Mouse (Mus musculus): ENCODE measurements around the gene Slco2b1. TPM values are rescaled to one million over a fixed set of nuclear protein-coding genes. Genes with fewer than 3 reads are reported as not detected.

Slco2b1 gene
- polyA plus RNA-seq, 1 experiment from 2014 or later = 3.8 TPM

GRCm38 (mm10) chr7:99710476-99710875 lies 664 bp downstream of the Slco2b1 start:
- no peaks in the 10 kb centered on the region for H3K27me3 ChIP-seq (replicated peaks; ENCODE audit: insufficient read depth, low read length)
- TF ChIP-seq EP300 (IDR thresholded peaks at IDR 0.05) = no peak
- peak; percentile 87 for TF ChIP-seq CTCF (IDR thresholded peaks at IDR 0.05)
- H3K9ac ChIP-seq (replicated peaks; ENCODE audit: low read depth) = no peak overlapping the region
- no peaks in the 10 kb centered on the region for H3K9me3 ChIP-seq (ENCODE audit: low read length)
- ATAC-seq = no peak
- peaks cover 5% of the 10 kb centered on the region; the same call in 1 of the 2 replicates for H3K4me1 ChIP-seq (ENCODE audit: insufficient read depth, low read depth, low read length)
- H3K4me3 ChIP-seq (ENCODE audit: low read depth, low read length) = no peak overlapping the region
- no peak overlapping the region for H3K4me2 ChIP-seq (replicated peaks; ENCODE audit: low read depth, low read length)
- no peak overlapping the region for H3K27ac ChIP-seq (ENCODE audit: low read length)
- peak; percentile 49 for DNase-seq (ENCODE audit: low spot score)
- WGBS = 10% methylated on average over 1 of the region's 1 CpGs
- no peaks in the 10 kb centered on the region for H3K36me3 ChIP-seq (ENCODE audit: insufficient read depth, low read length)

DNA sequence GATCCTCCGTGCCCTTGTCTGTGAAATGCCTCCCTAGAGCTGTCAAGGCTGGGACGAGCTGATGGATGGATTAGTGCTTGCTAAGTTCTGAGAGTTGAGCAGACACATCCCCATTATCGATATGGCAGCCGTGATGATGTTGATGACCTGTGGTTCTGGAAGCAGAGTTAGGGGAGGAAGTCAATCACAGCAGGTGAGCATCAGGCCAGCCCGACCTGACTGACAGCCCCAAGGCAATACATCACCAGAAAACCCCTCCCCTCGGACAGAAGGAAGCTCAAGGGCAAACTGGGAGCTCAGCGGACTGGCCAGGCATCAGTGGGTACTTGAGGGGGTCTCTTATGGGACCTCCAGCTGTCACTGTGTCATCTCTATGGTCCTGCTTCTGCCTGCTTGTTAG lies 1.1 kb downstream of the Slco2b1 start:
- no peak for TF ChIP-seq EP300 (IDR thresholded peaks at IDR 0.05)
- no peak for TF ChIP-seq CTCF (IDR thresholded peaks at IDR 0.05)
- no peak for ATAC-seq
- no peaks in the 10 kb centered on the region for H3K36me3 ChIP-seq (ENCODE audit: insufficient read depth, low read length)
- no peak for DNase-seq (ENCODE audit: low spot score)
- no peaks in the 10 kb centered on the region for H3K27me3 ChIP-seq (replicated peaks; ENCODE audit: insufficient read depth, low read length)
- H3K4me1 ChIP-seq (ENCODE audit: insufficient read depth, low read depth, low read length) = peaks cover 5% of the 10 kb centered on the region; the same call in 1 of the 2 replicates
- H3K4me2 ChIP-seq (replicated peaks; ENCODE audit: low read depth, low read length) = no peak overlapping the region
- no peaks in the 10 kb centered on the region for H3K9me3 ChIP-seq (ENCODE audit: low read length)
- no peak overlapping the region for H3K4me3 ChIP-seq (ENCODE audit: low read depth, low read length)
- no peak overlapping the region for H3K9ac ChIP-seq (replicated peaks; ENCODE audit: low read depth)
- H3K27ac ChIP-seq (ENCODE audit: low read length) = no peak overlapping the region
- 57% methylated on average over 7 of the region's 7 CpGs for WGBS

DNA sequence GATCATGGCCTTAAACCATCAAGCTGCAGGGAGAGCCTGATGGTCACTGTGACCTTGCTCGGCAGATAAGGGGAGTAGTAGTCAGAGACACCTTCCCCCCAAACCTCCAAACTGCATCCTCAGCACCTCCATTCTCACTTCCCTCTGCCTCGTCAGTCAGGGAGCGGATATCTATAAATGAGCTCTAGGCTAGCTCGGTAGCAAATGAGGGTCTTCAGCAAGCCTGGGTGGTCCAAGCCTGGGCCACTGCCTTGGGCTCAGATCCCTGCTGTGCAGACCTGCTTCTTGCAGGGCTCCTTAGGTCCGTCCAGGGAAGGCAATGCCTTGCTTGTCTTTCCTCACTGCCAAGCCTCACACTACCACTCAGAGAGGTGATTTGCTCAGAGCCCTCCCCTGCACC lies 2.4 kb downstream of the Slco2b1 start:
- DNase-seq (ENCODE audit: low spot score) (no peak), ATAC-seq (no peak)
- Histone ChIP-seq H3K4me1 (ENCODE audit: insufficient read depth, low read depth, low read length) (peaks cover 5% of the 10 kb centered on the region; the same call in 1 of the 2 replicates), H3K4me2 (replicated peaks; ENCODE audit: low read depth, low read length) (no peak overlapping the region), H3K27ac (ENCODE audit: low read length) (no peak overlapping the region), H3K36me3 (ENCODE audit: insufficient read depth, low read length) (no peaks in the 10 kb centered on the region), H3K27me3 (replicated peaks; ENCODE audit: insufficient read depth, low read length) (no peaks in the 10 kb centered on the region), H3K4me3 (ENCODE audit: low read depth, low read length) (no peak overlapping the region), H3K9ac (replicated peaks; ENCODE audit: low read depth) (no peak overlapping the region), H3K9me3 (ENCODE audit: low read length) (no peaks in the 10 kb centered on the region)
- TF ChIP-seq CTCF (IDR thresholded peaks at IDR 0.05) = no peak
- TF ChIP-seq EP300 (IDR thresholded peaks at IDR 0.05) = no peak
- 70% methylated on average over 5 of the region's 5 CpGs for WGBS

DNA sequence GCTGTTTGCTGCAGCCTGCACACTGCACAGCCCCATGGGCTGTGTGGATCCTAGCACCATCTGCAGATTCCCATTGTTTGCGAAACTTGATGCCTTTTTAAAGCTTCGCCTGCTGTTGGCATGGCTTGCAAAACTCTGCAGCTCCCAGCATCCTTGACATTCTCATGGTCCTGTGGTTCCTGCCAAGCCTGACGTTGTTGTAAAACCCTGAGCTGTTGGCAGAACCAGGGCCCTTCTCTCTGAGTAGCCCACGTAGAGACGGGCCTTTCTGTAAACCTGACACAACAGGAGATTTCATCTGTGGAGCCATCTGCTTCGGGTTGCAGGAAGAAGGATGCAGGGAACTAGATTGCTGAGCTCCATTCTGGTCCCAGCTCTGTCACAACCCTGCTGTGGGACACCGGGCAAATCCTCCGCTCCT lies 2.8 kb downstream of the Slco2b1 start:
- no peak for DNase-seq (ENCODE audit: low spot score)

GRCm38 (mm10) chr7:99707671-99708070 lies 3.5 kb downstream of the Slco2b1 start:
- DNase-seq (ENCODE audit: low spot score) = no peak
- Histone ChIP-seq H3K4me3 (ENCODE audit: low read depth, low read length) (no peak overlapping the region), H3K9ac (replicated peaks; ENCODE audit: low read depth) (no peak overlapping the region), H3K27me3 (replicated peaks; ENCODE audit: insufficient read depth, low read length) (no peaks in the 10 kb centered on the region), H3K27ac (ENCODE audit: low read length) (no peak overlapping the region), H3K4me1 (ENCODE audit: insufficient read depth, low read depth, low read length) (peaks cover 5% of the 10 kb centered on the region; the same call in 1 of the 2 replicates), H3K36me3 (ENCODE audit: insufficient read depth, low read length) (no peaks in the 10 kb centered on the region), H3K4me2 (replicated peaks; ENCODE audit: low read depth, low read length) (no peak overlapping the region), H3K9me3 (ENCODE audit: low read length) (no peaks in the 10 kb centered on the region)
- WGBS = 43% methylated on average over 6 of the region's 6 CpGs
- no peak for ATAC-seq
- no peak for TF ChIP-seq EP300 (IDR thresholded peaks at IDR 0.05)
- no peak for TF ChIP-seq CTCF (IDR thresholded peaks at IDR 0.05)

More for the DNA sequence above, 2.8 kb downstream of the Slco2b1 start:
- Histone ChIP-seq H3K9me3 (ENCODE audit: low read length) (no peaks in the 10 kb centered on the region), H3K9ac (replicated peaks; ENCODE audit: low read depth) (no peak overlapping the region), H3K4me3 (ENCODE audit: low read depth, low read length) (no peak overlapping the region), H3K27ac (ENCODE audit: low read length) (no peak overlapping the region), H3K36me3 (ENCODE audit: insufficient read depth, low read length) (no peaks in the 10 kb centered on the region), H3K4me1 (ENCODE audit: insufficient read depth, low read depth, low read length) (peaks cover 5% of the 10 kb centered on the region; the same call in 1 of the 2 replicates), H3K27me3 (replicated peaks; ENCODE audit: insufficient read depth, low read length) (no peaks in the 10 kb centered on the region), H3K4me2 (replicated peaks; ENCODE audit: low read depth, low read length) (no peak overlapping the region)
- no peak for ATAC-seq
- no peak for TF ChIP-seq EP300 (IDR thresholded peaks at IDR 0.05)
- TF ChIP-seq CTCF (IDR thresholded peaks at IDR 0.05) = no peak
- 61% methylated on average over 8 of the region's 8 CpGs for WGBS

DNA sequence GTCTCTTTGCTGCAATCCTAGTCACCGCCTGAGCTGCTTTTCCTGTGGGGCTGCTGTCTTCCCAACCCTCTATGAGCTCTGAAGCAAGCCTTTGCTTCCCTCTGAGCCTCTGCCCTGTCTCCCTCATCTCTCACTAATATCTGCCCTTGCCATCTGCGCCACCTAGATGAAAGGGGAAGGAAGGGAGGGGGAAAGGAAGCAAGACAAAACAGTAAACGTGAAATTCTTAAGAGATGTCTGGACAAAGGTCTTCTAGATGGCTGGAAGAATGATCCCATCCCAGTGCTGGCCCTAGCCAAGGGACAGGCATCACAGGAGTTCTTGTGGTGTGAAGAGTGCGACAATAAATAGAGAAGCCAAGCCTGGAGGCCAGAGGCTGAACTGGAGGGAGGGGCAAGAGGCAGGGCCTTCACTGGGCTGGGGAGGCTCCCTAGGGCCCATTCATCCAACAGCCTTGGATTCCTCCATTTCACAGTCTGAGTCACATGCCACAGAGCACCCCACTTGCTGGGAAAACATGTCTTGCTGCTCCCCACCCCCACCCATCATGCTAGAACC lies 4.0 kb downstream of the Slco2b1 start:
- TF ChIP-seq EP300 (IDR thresholded peaks at IDR 0.05) (peak; percentile 12; the same call in 1 of the 2 replicates), CTCF (IDR thresholded peaks at IDR 0.05) (peak; percentile 18; the same call in 1 of the 2 replicates)
- no peaks in the 10 kb centered on the region for H3K36me3 ChIP-seq (ENCODE audit: insufficient read depth, low read length)
- no peak overlapping the region for H3K4me2 ChIP-seq (replicated peaks; ENCODE audit: low read depth, low read length)
- peak overlapping the region; percentile 17; the same call in 1 of the 2 replicates for H3K27ac ChIP-seq (ENCODE audit: low read length)
- peak; percentile 14 for DNase-seq (ENCODE audit: low spot score)
- H3K9ac ChIP-seq (replicated peaks; ENCODE audit: low read depth) = no peak overlapping the region
- peaks cover 5% of the 10 kb centered on the region; the same call in 1 of the 2 replicates for H3K4me1 ChIP-seq (ENCODE audit: insufficient read depth, low read depth, low read length)
- no peaks in the 10 kb centered on the region for H3K9me3 ChIP-seq (ENCODE audit: low read length)
- peak; percentile 46 for ATAC-seq
- 21% methylated on average over 4 of the region's 4 CpGs for WGBS
- H3K27me3 ChIP-seq (replicated peaks; ENCODE audit: insufficient read depth, low read length) = no peaks in the 10 kb centered on the region
- H3K4me3 ChIP-seq (ENCODE audit: low read depth, low read length) = no peak overlapping the region

Measured in lung, postnatal 0 days (tissue).